In the genomic region with DNA sequence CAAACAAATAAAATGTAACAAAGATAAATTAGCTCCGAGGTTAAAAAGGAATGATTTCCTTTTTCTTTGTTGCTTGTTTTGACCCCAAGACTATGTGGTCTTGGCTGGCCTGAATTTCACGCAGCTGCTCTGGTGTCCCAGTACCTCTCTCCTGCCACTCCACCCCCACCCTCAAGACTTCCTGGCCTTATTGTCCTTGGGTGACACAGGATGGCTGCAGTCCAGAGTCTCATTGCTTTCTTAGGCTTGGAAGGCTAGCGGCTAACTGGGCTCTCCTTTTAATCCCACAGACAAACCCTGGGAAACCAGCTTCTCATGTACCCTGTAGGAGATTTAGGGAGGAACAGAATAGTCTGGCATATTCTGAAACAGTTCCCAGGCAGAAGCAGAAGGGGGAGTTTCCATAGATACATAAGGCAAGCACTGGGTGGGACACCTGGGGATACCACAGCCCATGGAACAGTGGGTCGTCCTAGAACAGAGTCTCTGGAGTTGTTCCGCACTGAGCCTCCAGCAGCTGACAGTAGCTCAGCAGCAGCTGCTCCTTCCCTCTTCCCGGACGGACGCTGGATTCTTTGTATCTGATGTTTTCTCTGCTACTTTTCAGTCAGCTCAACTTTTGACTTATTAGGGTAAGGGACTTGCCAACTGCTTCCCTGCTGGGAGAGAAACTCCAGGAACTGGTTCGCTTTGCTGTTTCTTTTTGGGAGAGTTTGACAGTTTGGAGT, we compare ENCODE assay signal across 9 mouse cellular contexts. TPM values are rescaled to one million over a fixed set of nuclear protein-coding genes. Genes with fewer than 3 reads are reported as not detected.
DNase-seq lines count a peak whose midpoint lies in the region; ATAC-seq lines count a peak whose summit lies in the region.
"Had no signal": no experiment of that assay in that cellular context is flagged by ENCODE, and none has a peak within 500 bp of the region (broad histone marks: within the 10 kb centered on the region; RNA-seq: fewer than 3 reads in every experiment).

No protein-coding gene starts in this region.

- no peaks in the 10 kb centered on the region for H3K27me3 ChIP-seq in kidney, embryonic 14.5 days (ENCODE audit: control insufficient read depth, insufficient read depth, low read length)
- no peaks in the 10 kb centered on the region for H3K27me3 ChIP-seq in intestine, embryonic 15.5 days (replicated peaks)

- no peak overlapping the region for H3K9ac ChIP-seq in kidney, embryonic 14.5 days (ENCODE audit: low read depth, low read length)
- H3K9ac ChIP-seq in intestine, embryonic 15.5 days = no peak overlapping the region

- no peak overlapping the region for H3K4me2 ChIP-seq in kidney, embryonic 14.5 days (replicated peaks; ENCODE audit: low read depth, low read length)
- no peak overlapping the region for H3K4me2 ChIP-seq in intestine, embryonic 15.5 days (replicated peaks)

- 33% methylated on average over 9 of the region's 9 CpGs for WGBS in kidney, embryonic 14.5 days
- WGBS in intestine, embryonic 15.5 days = 38% methylated on average over 9 of the region's 9 CpGs

- no peaks in the 10 kb centered on the region for H3K9me3 ChIP-seq in kidney, embryonic 14.5 days (ENCODE audit: control insufficient read depth, low read length)
- H3K9me3 ChIP-seq in intestine, embryonic 15.5 days = no peaks in the 10 kb centered on the region

- DNase-seq in kidney, adult 9 months = peak; percentile 32
- DNase-seq in brain, adult 2 months (ENCODE audit: low read depth, low spot score) = peak; percentile 39
- peak; percentile 50 to 72 for DNase-seq in heart, postnatal 10 days
- peak; percentile 31 for DNase-seq in lung, postnatal 25 days (ENCODE audit: low spot score)
- no peak for DNase-seq in urinary bladder, postnatal 14 days (ENCODE audit: low spot score)
- DNase-seq: liver had no signal

- H3K4me3 ChIP-seq in kidney, embryonic 14.5 days (ENCODE audit: low read length) = no peak overlapping the region
- no peak overlapping the region for H3K4me3 ChIP-seq in intestine, embryonic 15.5 days (replicated peaks)

- intact Hi-C loops in heart, postnatal 10 days (cut with DNase I) = loop anchor here (5.0 kb wide), 1 partner anchor 42 kb away; no protein-coding TSS in a partner anchor

- no peak overlapping the region for H3K27ac ChIP-seq in kidney, embryonic 14.5 days (ENCODE audit: low read depth, low read length)
- no peak overlapping the region for H3K27ac ChIP-seq in intestine, embryonic 15.5 days

- ATAC-seq in kidney, embryonic 14.5 days (ENCODE audit: low FRiP score, low TSS enrichment) = no peak
- no peak for ATAC-seq in intestine, embryonic 15.5 days

- H3K4me1 ChIP-seq in kidney, embryonic 14.5 days (ENCODE audit: control insufficient read depth, insufficient read depth, low read length) = no peaks in the 10 kb centered on the region
- H3K4me1 ChIP-seq in intestine, embryonic 15.5 days (replicated peaks) = peaks cover 4% of the 10 kb centered on the region; the same call in 1 of the 2 replicates

- no peaks in the 10 kb centered on the region for H3K36me3 ChIP-seq in kidney, embryonic 14.5 days (ENCODE audit: control insufficient read depth, insufficient read depth, low read length)
- no peaks in the 10 kb centered on the region for H3K36me3 ChIP-seq in intestine, embryonic 15.5 days

RNA-seq across cellular contexts. Expression of a gene that starts 15.6 kb away (rescaled TPM):
- 86.5 and 105 TPM in 2 replicates for polyA plus RNA-seq in kidney, embryonic 14.5 days (2014; fragmentation: Nextera tagmentation; extraction: Ambion mirVana)
- 10 to 100 TPM; 78.3 to 80.9 TPM for total RNA-seq in heart, postnatal 10 days (2021)
- polyA plus RNA-seq in intestine, embryonic 15.5 days (2015; fragmentation: Nextera tagmentation; extraction: Ambion mirVana) = 77.8 and 80.2 TPM in 2 replicates

RNA-seq across cellular contexts. Expression of a gene that starts 30.9 kb away (rescaled TPM):
- 3.0 and 3.3 TPM in 2 replicates for polyA plus RNA-seq in kidney, embryonic 14.5 days (2014; fragmentation: Nextera tagmentation; extraction: Ambion mirVana)
- 10 to 100 TPM in 1 of 2 experiments, 1 to 10 TPM in 1; 3.5 to 13.0 TPM for total RNA-seq in heart, postnatal 10 days (2021)
- polyA plus RNA-seq in intestine, embryonic 15.5 days (2015; fragmentation: Nextera tagmentation; extraction: Ambion mirVana) = 15.2 and 18.0 TPM in 2 replicates

RNA-seq across cellular contexts. Expression of a gene that starts 38.7 kb away (rescaled TPM):
- polyA plus RNA-seq in kidney, embryonic 14.5 days (2014; fragmentation: Nextera tagmentation; extraction: Ambion mirVana) = 15.2 and 18.6 TPM in 2 replicates
- 10 to 100 TPM; 34.1 to 38.3 TPM for total RNA-seq in heart, postnatal 10 days (2021)
- polyA plus RNA-seq in intestine, embryonic 15.5 days (2015; fragmentation: Nextera tagmentation; extraction: Ambion mirVana) = 11.8 and 13.6 TPM in 2 replicates

RNA-seq across cellular contexts. Expression of a gene that starts 50.4 kb away (rescaled TPM):
- 41.6 and 54.2 TPM in 2 replicates for polyA plus RNA-seq in kidney, embryonic 14.5 days (2014; fragmentation: Nextera tagmentation; extraction: Ambion mirVana)
- 10 to 100 TPM; 29.0 to 31.1 TPM for total RNA-seq in heart, postnatal 10 days (2021)
- 44.3 and 48.5 TPM in 2 replicates for polyA plus RNA-seq in intestine, embryonic 15.5 days (2015; fragmentation: Nextera tagmentation; extraction: Ambion mirVana)

RNA-seq across cellular contexts. Expression of a gene that starts 58.1 kb away (rescaled TPM):
- 1.7 and 1.9 TPM in 2 replicates for polyA plus RNA-seq in kidney, embryonic 14.5 days (2014; fragmentation: Nextera tagmentation; extraction: Ambion mirVana)
- under 1 TPM; 0.29 to 0.32 TPM for total RNA-seq in heart, postnatal 10 days (2021)
- 8.7 and 10.8 TPM in 2 replicates for polyA plus RNA-seq in intestine, embryonic 15.5 days (2015; fragmentation: Nextera tagmentation; extraction: Ambion mirVana)
- total RNA-seq: monocyte, adult 5-6 weeks had no signal
